Mouse (Mus musculus): ENCODE results near the gene Gm40193. TPM values are rescaled to one million over a fixed set of nuclear protein-coding genes. Genes with fewer than 3 reads are reported as not detected.

The Gm40193 gene
- polyA plus RNA-seq, 1 experiment: not detected

GRCm38 (mm10) chr11:70504970-70505369, 27.8 kb downstream of the Gm40193 start, which contains the start of gene Tm4sf5:
Tm4sf5 (plus strand) TSS chr11:70505244.
- H3K4me1 ChIP-seq (ENCODE audit: control insufficient read depth, insufficient read depth, insufficient read length, low read length): no peaks in the 10 kb centered on the region
- no peak within 1 kb of the TSS for H3K4me3 ChIP-seq (ENCODE audit: insufficient read depth, low read depth, low read length)
- no peak within 1 kb of the TSS for H3K27ac ChIP-seq (replicated peaks; ENCODE audit: low read depth, low read length)

GRCm38 (mm10) chr11:70502018-70502417, 30.7 kb downstream of the Gm40193 start:
- H3K4me1 ChIP-seq (ENCODE audit: control insufficient read depth, insufficient read depth, insufficient read length, low read length): no peaks in the 10 kb centered on the region; the same call in 1 of the 2 replicates
- H3K27ac ChIP-seq (replicated peaks; ENCODE audit: low read depth, low read length): no peak overlapping the region
- no peak overlapping the region for H3K4me3 ChIP-seq (ENCODE audit: insufficient read depth, low read depth, low read length)

DNA sequence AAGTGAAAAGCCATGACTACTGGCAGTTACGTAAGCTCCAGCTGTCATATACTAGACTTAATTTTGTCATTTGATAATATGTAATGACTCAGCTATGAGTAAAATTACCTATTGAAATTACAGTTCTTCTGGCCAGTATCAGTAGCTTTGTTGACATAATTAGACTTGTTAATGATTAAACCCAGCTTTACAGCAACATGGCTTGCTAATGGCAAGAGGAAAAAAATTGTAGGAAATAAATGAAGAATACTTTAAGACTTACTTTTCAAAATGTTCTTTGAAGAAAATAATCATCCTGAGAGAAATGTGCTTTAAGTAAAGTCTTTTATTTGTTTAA, 32.3 kb downstream of the Gm40193 start:
- Histone ChIP-seq H3K27ac (replicated peaks; ENCODE audit: low read depth, low read length) (no peak overlapping the region), H3K4me3 (ENCODE audit: insufficient read depth, low read depth, low read length) (no peak overlapping the region), H3K4me1 (ENCODE audit: control insufficient read depth, insufficient read depth, insufficient read length, low read length) (no peaks in the 10 kb centered on the region; the same call in 1 of the 2 replicates)

DNA sequence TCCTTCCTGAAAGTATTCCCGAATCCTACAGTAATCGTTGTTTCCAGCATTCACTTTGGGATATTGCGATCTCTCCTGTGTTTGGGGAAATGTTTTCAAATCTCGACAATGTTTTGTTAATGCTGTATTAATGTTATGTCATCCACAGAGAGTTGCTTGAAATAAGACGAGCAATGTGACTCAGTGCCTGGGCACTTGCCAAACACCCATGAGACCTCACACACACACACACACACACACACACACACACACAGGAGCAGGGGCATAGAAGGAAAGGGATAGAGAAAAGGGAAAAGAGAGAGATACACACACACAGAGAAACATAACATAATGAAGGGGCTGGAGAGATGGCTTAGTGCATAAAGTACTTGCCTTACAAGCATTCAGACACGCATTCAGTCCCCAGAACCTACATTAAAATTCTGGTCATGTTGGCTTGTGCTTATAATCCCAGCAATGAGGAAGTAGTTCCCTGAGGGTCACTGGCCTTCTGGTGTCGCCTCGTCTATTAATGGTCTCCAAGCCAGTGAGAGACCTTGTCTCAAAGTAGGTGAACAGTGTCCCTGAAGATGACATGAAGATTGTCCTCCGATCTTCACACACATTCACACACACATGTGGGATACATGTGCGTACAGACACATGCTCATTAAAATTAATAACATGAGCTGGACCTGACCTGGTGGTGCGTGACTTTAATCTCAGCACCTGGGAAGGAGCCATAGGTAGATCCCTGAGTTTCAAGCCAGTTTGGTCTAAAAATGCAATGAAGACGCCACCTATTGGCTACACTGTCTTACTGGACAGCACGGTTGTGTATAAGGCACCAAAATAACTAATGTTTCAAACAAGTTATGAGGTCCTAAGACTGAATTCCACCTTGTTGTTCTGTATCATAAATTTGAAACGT, 32.9 kb downstream of the Gm40193 start:
- Histone ChIP-seq H3K4me1 (ENCODE audit: control insufficient read depth, insufficient read depth, insufficient read length, low read length) (no peaks in the 10 kb centered on the region; the same call in 1 of the 2 replicates), H3K4me3 (ENCODE audit: insufficient read depth, low read depth, low read length) (no peak overlapping the region), H3K27ac (replicated peaks; ENCODE audit: low read depth, low read length) (no peak overlapping the region; the same call in 1 of the 2 replicates)

- Histone ChIP-seq H3K4me1 (ENCODE audit: control insufficient read depth, insufficient read depth, insufficient read length, low read length) (peaks cover 3% of the 10 kb centered on the region; the same call in 1 of the 2 replicates), H3K27ac (replicated peaks; ENCODE audit: low read depth, low read length) (peak overlapping the region; percentile 69), H3K4me3 (ENCODE audit: insufficient read depth, low read depth, low read length) (no peak overlapping the region)
Observed at GRCm38 (mm10) chr11:70489684-70490083, 43.1 kb downstream of the Gm40193 start.

GRCm38 (mm10) chr11:70489138-70489537, 43.6 kb downstream of the Gm40193 start:
- no peak overlapping the region for H3K4me3 ChIP-seq (ENCODE audit: insufficient read depth, low read depth, low read length)
- peaks cover 3% of the 10 kb centered on the region; the same call in 1 of the 2 replicates for H3K4me1 ChIP-seq (ENCODE audit: control insufficient read depth, insufficient read depth, insufficient read length, low read length)
- peak overlapping the region; percentile 69 for H3K27ac ChIP-seq (replicated peaks; ENCODE audit: low read depth, low read length)

DNA sequence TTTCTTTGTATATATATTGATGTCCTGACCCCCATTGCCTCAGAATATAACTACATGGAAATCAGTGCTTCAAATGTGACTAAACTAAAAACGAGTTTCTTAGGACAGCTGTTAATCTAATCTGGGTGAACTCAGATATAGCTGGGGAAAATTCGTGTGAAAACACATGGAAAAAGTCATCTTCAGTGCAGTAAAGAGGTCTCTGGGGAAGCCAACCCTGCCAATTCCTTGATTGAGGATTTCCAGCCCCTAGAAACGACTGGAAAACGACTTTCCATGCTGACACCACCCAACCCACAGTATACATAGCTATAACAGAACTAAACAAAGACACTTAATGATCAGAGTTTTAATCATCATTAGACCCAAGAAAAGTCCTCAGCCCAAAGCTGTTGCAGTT, 44.9 kb downstream of the Gm40193 start:
- Histone ChIP-seq H3K4me3 (ENCODE audit: insufficient read depth, low read depth, low read length) (no peak overlapping the region), H3K27ac (replicated peaks; ENCODE audit: low read depth, low read length) (no peak overlapping the region), H3K4me1 (ENCODE audit: control insufficient read depth, insufficient read depth, insufficient read length, low read length) (peaks cover 4% of the 10 kb centered on the region; the same call in 1 of the 2 replicates)

DNA sequence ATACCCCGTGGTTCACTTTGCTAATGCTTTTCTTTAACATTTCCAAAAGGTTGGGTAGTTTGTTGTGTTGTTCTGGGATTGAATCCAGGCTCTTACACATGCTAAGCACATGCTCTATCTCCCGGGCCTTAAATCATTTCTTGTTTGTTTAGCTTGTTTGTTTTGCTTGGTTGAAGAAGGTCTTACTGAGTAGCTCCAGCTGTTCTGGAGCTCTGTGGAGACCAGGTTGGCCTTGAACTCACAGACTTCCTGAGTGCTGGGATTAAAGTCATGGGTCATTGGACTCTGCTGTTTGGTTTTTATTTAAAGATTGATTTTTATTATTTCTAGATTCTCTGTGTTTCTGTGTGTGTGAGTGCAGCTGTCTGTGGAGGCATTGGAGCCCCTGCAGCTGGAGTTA, 47.2 kb downstream of the Gm40193 start:
- Histone ChIP-seq H3K4me1 (ENCODE audit: control insufficient read depth, insufficient read depth, insufficient read length, low read length) (peaks cover 6% of the 10 kb centered on the region; the same call in 1 of the 2 replicates), H3K27ac (replicated peaks; ENCODE audit: low read depth, low read length) (no peak overlapping the region), H3K4me3 (ENCODE audit: insufficient read depth, low read depth, low read length) (no peak overlapping the region)

Other genes with a start within 250 kb of the Gm40193 start
- gene Alox12e, start 210.3 kb downstream of the Gm40193 start, polyA plus RNA-seq (2012; ENCODE audit: insufficient read depth, insufficient read length, missing spikeins): not detected in 2 replicates
- 0.46 and 0.55 TPM in 2 replicates for gene Alox15, start 180.9 kb downstream of the Gm40193 start, polyA plus RNA-seq (2012; ENCODE audit: insufficient read depth, insufficient read length, missing spikeins)
- 4.6 and 5.4 TPM in 2 replicates for gene Pelp1, start 122.9 kb downstream of the Gm40193 start, polyA plus RNA-seq (2012; ENCODE audit: insufficient read depth, insufficient read length, missing spikeins)
- 8.2 and 13.4 TPM in 2 replicates for gene Arrb2, start 100.3 kb downstream of the Gm40193 start, polyA plus RNA-seq (2012; ENCODE audit: insufficient read depth, insufficient read length, missing spikeins)
- gene Med11, start 81.0 kb downstream of the Gm40193 start, polyA plus RNA-seq (2012; ENCODE audit: insufficient read depth, insufficient read length, missing spikeins): 15.0 and 16.7 TPM in 2 replicates
- 0.42 TPM in 1 of 2 replicates, not detected in the other for gene Zmynd15, start 73.5 kb downstream of the Gm40193 start, polyA plus RNA-seq (2012; ENCODE audit: insufficient read depth, insufficient read length, missing spikeins)
- 5.0 TPM in 2 replicates for gene Cxcl16, start 73.0 kb downstream of the Gm40193 start, polyA plus RNA-seq (2012; ENCODE audit: insufficient read depth, insufficient read length, missing spikeins)
- gene Tm4sf5, start 27.7 kb downstream of the Gm40193 start, polyA plus RNA-seq (2012; ENCODE audit: insufficient read depth, insufficient read length, missing spikeins): not detected in 2 replicates
- not detected in 2 replicates for gene Vmo1, start 18.3 kb downstream of the Gm40193 start, polyA plus RNA-seq (2012; ENCODE audit: insufficient read depth, insufficient read length, missing spikeins)
- not detected in 2 replicates for gene Gltpd2, start 13.7 kb downstream of the Gm40193 start, polyA plus RNA-seq (2012; ENCODE audit: insufficient read depth, insufficient read length, missing spikeins)
- 221 and 229 TPM in 2 replicates for gene Psmb6, start 7.6 kb downstream of the Gm40193 start, polyA plus RNA-seq (2012; ENCODE audit: insufficient read depth, insufficient read length, missing spikeins)
- 2.2 and 5.9 TPM in 2 replicates for gene Pld2, start 7.1 kb upstream of the Gm40193 start, polyA plus RNA-seq (2012; ENCODE audit: insufficient read depth, insufficient read length, missing spikeins)
- 14.5 and 18.5 TPM in 2 replicates for gene Mink1, start 29.9 kb upstream of the Gm40193 start, polyA plus RNA-seq (2012; ENCODE audit: insufficient read depth, insufficient read length, missing spikeins)
- gene 4930544D05Rik, start 82.9 kb upstream of the Gm40193 start, polyA plus RNA-seq (2012; ENCODE audit: insufficient read depth, insufficient read length, missing spikeins): not detected in 2 replicates
- not detected in 2 replicates for gene Chrne, start 86.3 kb upstream of the Gm40193 start, polyA plus RNA-seq (2012; ENCODE audit: insufficient read depth, insufficient read length, missing spikeins)
- gene Gp1ba, start 106.2 kb upstream of the Gm40193 start, polyA plus RNA-seq (2012; ENCODE audit: insufficient read depth, insufficient read length, missing spikeins): not detected in 2 replicates
- gene Rnf167, start 114.3 kb upstream of the Gm40193 start, polyA plus RNA-seq (2012; ENCODE audit: insufficient read depth, insufficient read length, missing spikeins): 44.0 and 52.3 TPM in 2 replicates
- gene Slc25a11, start 114.5 kb upstream of the Gm40193 start, polyA plus RNA-seq (2012; ENCODE audit: insufficient read depth, insufficient read length, missing spikeins): 166 and 170 TPM in 2 replicates
- gene Pfn1, start 121.7 kb upstream of the Gm40193 start, polyA plus RNA-seq (2012; ENCODE audit: insufficient read depth, insufficient read length, missing spikeins): 244 and 265 TPM in 2 replicates
- 40.8 and 79.3 TPM in 2 replicates for gene Eno3, start 124.3 kb upstream of the Gm40193 start, polyA plus RNA-seq (2012; ENCODE audit: insufficient read depth, insufficient read length, missing spikeins)
- 74.7 and 107 TPM in 2 replicates for gene Spag7, start 136.5 kb upstream of the Gm40193 start, polyA plus RNA-seq (2012; ENCODE audit: insufficient read depth, insufficient read length, missing spikeins)
- 15.8 and 16.3 TPM in 2 replicates for gene Camta2, start 155.2 kb upstream of the Gm40193 start, polyA plus RNA-seq (2012; ENCODE audit: insufficient read depth, insufficient read length, missing spikeins)
- gene Inca1, start 167.2 kb upstream of the Gm40193 start, polyA plus RNA-seq (2012; ENCODE audit: insufficient read depth, insufficient read length, missing spikeins): 15.7 and 24.0 TPM in 2 replicates
- gene Kif1c, start 167.6 kb upstream of the Gm40193 start, polyA plus RNA-seq (2012; ENCODE audit: insufficient read depth, insufficient read length, missing spikeins): 93.8 and 106 TPM in 2 replicates
- 3.5 and 5.5 TPM in 2 replicates for gene Zfp3, start 231.3 kb upstream of the Gm40193 start, polyA plus RNA-seq (2012; ENCODE audit: insufficient read depth, insufficient read length, missing spikeins)

Data from brown adipose tissue, adult 24 weeks (tissue).